Mouse (Mus musculus) neural tube, embryonic 11.5 days (tissue): ENCODE results near the gene Acsl3. TPM values are rescaled to one million over a fixed set of nuclear protein-coding genes. Genes with fewer than 3 reads are reported as not detected.

Experiments used
- ATAC-seq: fragments of 200-750 bp; cut with Nextera tagmentation; 2 replicates; pipeline ENCODE4 v1.8.0; 2017; ENCODE audit warnings: moderate number of reproducible peaks, mild to moderate bottlenecking, moderate TSS enrichment, moderate library complexity; ENCODE audit not compliant: insufficient read depth, low FRiP score, low TSS enrichment
- DNase-seq: peaks from one replicate; pipeline ENCODE4 v3.0.0-alpha.2; 2015; ENCODE audit warnings: low spot score
- H3K27ac ChIP-seq: fragments of 300-500 bp; sonication (generic); 2 replicates; pipeline ENCODE4 v1.5.1; 2014; ENCODE audit warnings: low read depth, mild to moderate bottlenecking, low read length
- H3K27me3 ChIP-seq: fragments of 300-500 bp; sonication (generic); 2 replicates; pipeline ENCODE4 v1.6.1; 2014; ENCODE audit warnings: mild to moderate bottlenecking, low read length, mixed read lengths; ENCODE audit not compliant: control insufficient read depth, insufficient read depth
- H3K36me3 ChIP-seq: fragments of 300-500 bp; sonication (generic); 2 replicates; pipeline ENCODE4 v1.6.1; 2014; ENCODE audit warnings: mild to moderate bottlenecking, low read length, moderate library complexity, mixed read lengths; ENCODE audit not compliant: control insufficient read depth, insufficient read depth
- H3K4me1 ChIP-seq: fragments of 300-500 bp; sonication (generic); 2 replicates; pipeline ENCODE4 v1.6.1; 2014; ENCODE audit warnings: low read length, mixed read lengths; ENCODE audit not compliant: control insufficient read depth, insufficient read depth
- H3K4me2 ChIP-seq: fragments of 300-500 bp; sonication (generic); 2 replicates; pipeline ENCODE4 v1.6.1; 2014; ENCODE audit warnings: low read depth, mild to moderate bottlenecking, moderate library complexity
- H3K4me3 ChIP-seq: fragments of 300-500 bp; sonication (generic); 2 replicates; pipeline ENCODE4 v1.5.1; 2014; ENCODE audit warnings: low read depth, low read length
- H3K9ac ChIP-seq: fragments of 300-500 bp; sonication (generic); 2 replicates; pipeline ENCODE4 v1.6.1; 2014; ENCODE audit warnings: mild to moderate bottlenecking, low read length
- H3K9me3 ChIP-seq: fragments of 300-500 bp; sonication (generic); 2 replicates; pipeline ENCODE4 v1.6.1; 2016; ENCODE audit warnings: low read length; ENCODE audit not compliant: control insufficient read depth
- WGBS: fragments of 180-500 bp; shearing (Covaris S2); extraction: QIAGEN DNeasy Blood & Tissue Kit; methylation state at CpG from one replicate; pipeline ENCODE4 v1.1.7; 2014; 5-methylcytosine and 5-hydroxymethylcytosine counted together
- polyA plus RNA-seq: library from polyadenylated mRNA; unstranded; fragments of >200 nt; fragmentation: Nextera tagmentation; extraction: Ambion mirVana; gene quantifications from 2 replicates; pipeline ENCODE4 v1.2.1, GENCODE M21; 2014

Acsl3 gene
- polyA plus RNA-seq, 1 experiment from 2014 or later: 104 TPM

- no peak overlapping the region for H3K9ac ChIP-seq
- H3K4me3 ChIP-seq: no peak overlapping the region
- H3K36me3 ChIP-seq: peaks cover 18% of the 10 kb centered on the region
- no peaks in the 10 kb centered on the region for H3K4me1 ChIP-seq
- no peaks in the 10 kb centered on the region for H3K27me3 ChIP-seq
- 91% methylated on average over 6 of the region's 6 CpGs for WGBS
- H3K9me3 ChIP-seq: no peaks in the 10 kb centered on the region
- no peak overlapping the region for H3K27ac ChIP-seq
- H3K4me2 ChIP-seq: no peak overlapping the region
- ATAC-seq (no peak), DNase-seq (no peak)
Measured at GRCm38 (mm10) chr1:78698138-78698537, 40.5 kb downstream of the Acsl3 start.

GRCm38 (mm10) chr1:78701740-78702139, 44.1 kb downstream of the Acsl3 start:
- DNase-seq: no peak
- Histone ChIP-seq H3K27ac (no peak overlapping the region), H3K4me1 (no peaks in the 10 kb centered on the region), H3K27me3 (no peaks in the 10 kb centered on the region), H3K9ac (no peak overlapping the region), H3K4me2 (no peak overlapping the region), H3K36me3 (peaks cover 16% of the 10 kb centered on the region), H3K4me3 (no peak overlapping the region), H3K9me3 (no peaks in the 10 kb centered on the region)
- ATAC-seq: no peak
- WGBS: 85% methylated on average over 3 of the region's 3 CpGs

- peaks cover 11% of the 10 kb centered on the region for H3K36me3 ChIP-seq
- H3K27ac ChIP-seq: no peak overlapping the region
- no peaks in the 10 kb centered on the region for H3K9me3 ChIP-seq
- 79% methylated on average over 14 of the region's 14 CpGs for WGBS
- H3K4me3 ChIP-seq: no peak overlapping the region
- ATAC-seq (no peak), DNase-seq (no peak)
- no peak overlapping the region for H3K9ac ChIP-seq
- H3K4me2 ChIP-seq: no peak overlapping the region
- H3K4me1 ChIP-seq: no peaks in the 10 kb centered on the region
- no peaks in the 10 kb centered on the region for H3K27me3 ChIP-seq
Measured at GRCm38 (mm10) chr1:78702282-78702963, 44.8 kb downstream of the Acsl3 start.

- H3K9ac ChIP-seq: no peak overlapping the region
- H3K4me3 ChIP-seq: no peak overlapping the region
- no peak overlapping the region for H3K4me2 ChIP-seq
- ATAC-seq (no peak), DNase-seq (no peak)
- H3K4me1 ChIP-seq: no peaks in the 10 kb centered on the region
- peaks cover 11% of the 10 kb centered on the region for H3K36me3 ChIP-seq
- WGBS: 85% methylated on average over 2 of the region's 2 CpGs
- H3K27ac ChIP-seq: no peak overlapping the region
- no peaks in the 10 kb centered on the region for H3K27me3 ChIP-seq
- no peaks in the 10 kb centered on the region for H3K9me3 ChIP-seq
Measured at GRCm38 (mm10) chr1:78702964-78703285, 45.3 kb downstream of the Acsl3 start.

- Histone ChIP-seq H3K27me3 (no peaks in the 10 kb centered on the region), H3K4me3 (no peak overlapping the region), H3K27ac (no peak overlapping the region), H3K4me1 (no peaks in the 10 kb centered on the region), H3K4me2 (no peak overlapping the region), H3K36me3 (peaks cover 6% of the 10 kb centered on the region), H3K9me3 (no peaks in the 10 kb centered on the region), H3K9ac (no peak overlapping the region)
- 89% methylated on average over 10 of the region's 10 CpGs for WGBS
- DNase-seq (no peak), ATAC-seq (no peak)
Measured at GRCm38 (mm10) chr1:78706338-78706737, 48.7 kb downstream of the Acsl3 start.

- H3K36me3 ChIP-seq: peaks cover 2% of the 10 kb centered on the region; the same call in 1 of the 2 replicates
- WGBS: 68% methylated on average over 4 of the region's 4 CpGs
Measured at GRCm38 (mm10) chr1:78707280-78707679, 49.7 kb downstream of the Acsl3 start.

GRCm38 (mm10) chr1:78710026-78710425, 52.4 kb downstream of the Acsl3 start:
- Histone ChIP-seq H3K9me3 (no peaks in the 10 kb centered on the region), H3K36me3 (no peaks in the 10 kb centered on the region), H3K4me1 (no peaks in the 10 kb centered on the region), H3K9ac (no peak overlapping the region), H3K27me3 (no peaks in the 10 kb centered on the region), H3K4me3 (no peak overlapping the region), H3K27ac (no peak overlapping the region), H3K4me2 (no peak overlapping the region)
- no peak for DNase-seq
- ATAC-seq: no peak

More at GRCm38 (mm10) chr1:78707280-78707679, 49.7 kb downstream of the Acsl3 start:
- H3K9me3 ChIP-seq: no peaks in the 10 kb centered on the region
- no peak overlapping the region for H3K27ac ChIP-seq
- no peaks in the 10 kb centered on the region for H3K27me3 ChIP-seq
- no peak overlapping the region for H3K9ac ChIP-seq
- no peak for ATAC-seq
- H3K4me2 ChIP-seq: no peak overlapping the region
- no peak for DNase-seq
- no peaks in the 10 kb centered on the region for H3K4me1 ChIP-seq
- H3K4me3 ChIP-seq: no peak overlapping the region

GRCm38 (mm10) chr1:78710613-78711329, 53.1 kb downstream of the Acsl3 start:
- ATAC-seq: no peak
- no peaks in the 10 kb centered on the region for H3K36me3 ChIP-seq
- H3K9me3 ChIP-seq: no peaks in the 10 kb centered on the region

More at GRCm38 (mm10) chr1:78710613-78711329, 53.1 kb downstream of the Acsl3 start:
- Histone ChIP-seq H3K4me1 (no peaks in the 10 kb centered on the region), H3K9ac (no peak overlapping the region), H3K4me3 (no peak overlapping the region), H3K4me2 (no peak overlapping the region), H3K27me3 (no peaks in the 10 kb centered on the region), H3K27ac (no peak overlapping the region)
- DNase-seq: no peak
- 94% methylated on average over 5 of the region's 5 CpGs for WGBS
